Mouse (Mus musculus) testis, postnatal 14 days (tissue): ENCODE results near the gene Olfr854.

ENCODE experiments used
- DNase-seq: peaks from one replicate; pipeline ENCODE4 v3.0.0; 2021; ENCODE audit warnings: low spot score

The Olfr854 gene

DNA sequence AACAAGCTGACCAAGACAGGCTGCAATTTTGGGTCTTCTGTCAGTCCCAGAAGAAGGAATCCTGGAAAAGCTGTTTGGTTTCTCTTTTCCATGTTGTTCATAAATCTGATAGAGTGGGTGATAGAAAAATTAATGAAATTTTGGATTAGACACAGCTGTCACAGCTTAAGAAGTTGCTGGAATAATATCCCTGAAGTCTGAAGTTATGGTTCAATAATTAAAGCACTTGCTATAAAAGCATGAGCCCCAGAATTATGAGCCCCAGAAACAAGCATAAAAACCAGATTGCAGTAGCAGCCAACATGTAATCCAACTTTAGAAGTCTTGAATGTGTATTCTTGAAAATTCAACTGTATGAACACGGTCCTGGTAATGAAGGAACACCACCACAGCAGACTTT lies at the start of gene Olfr854:
Gene Olfr854 (minus strand): TSS at position 101 of the 400 bp plus-strand sequence.
- no peak for DNase-seq

GRCm38 (mm10) chr9:19582317-19582716 lies 15.1 kb upstream of the Olfr854 start, which contains the start of gene Olfr855:
TSS of gene Olfr855 (plus strand) at chr9:19582617.
- no peak for DNase-seq

GRCm38 (mm10) chr9:19540976-19541375 lies 26.2 kb downstream of the Olfr854 start, which contains the start of gene Olfr853:
TSS of gene Olfr853 (minus strand) at chr9:19541076.
- no peak for DNase-seq
